Mouse (Mus musculus) embryonic facial prominence, embryonic 13.5 days (tissue): ENCODE results near the gene G530012D18Rik. TPM values are rescaled to one million over a fixed set of nuclear protein-coding genes. Genes with fewer than 3 reads are reported as not detected.
"Not testable (repeated sequence)": the region's sequence is repeated elsewhere in the genome, so short reads cannot be mapped to it uniquely, and the experiment has no call there.

Experiments used
- ATAC-seq: fragments of 200-750 bp; cut with Nextera tagmentation; 2 replicates; pipeline ENCODE4 v1.8.0; 2017; ENCODE audit warnings: low read depth; ENCODE audit not compliant: insufficient number of reproducible peaks, insufficient read depth, low FRiP score, low TSS enrichment
- H3K27ac ChIP-seq: fragments of 300-500 bp; sonication (generic); 2 replicates; pipeline ENCODE4 v1.5.1; 2015; ENCODE audit warnings: moderate library complexity, mild to moderate bottlenecking, inconsistent platforms
- H3K27me3 ChIP-seq: fragments of 300-500 bp; sonication (generic); 2 replicates; pipeline ENCODE4 v1.6.1; 2015; ENCODE audit warnings: mild to moderate bottlenecking, inconsistent platforms
- H3K36me3 ChIP-seq: fragments of 300-500 bp; sonication (generic); 2 replicates; pipeline ENCODE4 v1.6.1; 2015; ENCODE audit warnings: mild to moderate bottlenecking, inconsistent platforms
- H3K4me1 ChIP-seq: fragments of 300-500 bp; sonication (generic); 2 replicates; pipeline ENCODE4 v1.6.1; 2015; ENCODE audit warnings: inconsistent platforms
- H3K4me2 ChIP-seq: fragments of 300-500 bp; sonication (generic); 2 replicates; pipeline ENCODE4 v1.6.1; 2015; ENCODE audit warnings: moderate library complexity, mild to moderate bottlenecking, inconsistent platforms
- H3K4me3 ChIP-seq: fragments of 300-500 bp; sonication (generic); 2 replicates; pipeline ENCODE4 v1.5.1; 2015; ENCODE audit warnings: mild to moderate bottlenecking, inconsistent platforms
- H3K9ac ChIP-seq: fragments of 300-500 bp; sonication (generic); 2 replicates; pipeline ENCODE4 v1.6.1; 2015; ENCODE audit warnings: mild to moderate bottlenecking, inconsistent platforms
- H3K9me3 ChIP-seq: fragments of 300-500 bp; sonication (generic); 2 replicates; pipeline ENCODE4 v1.6.1; 2016; ENCODE audit warnings: inconsistent platforms
- WGBS: fragments of 180-500 bp; shearing (Covaris S2); methylation state at CpG from one replicate; pipeline ENCODE4 v1.1.7; 2015; ENCODE audit warnings: mixed read lengths; 5-methylcytosine and 5-hydroxymethylcytosine counted together
- polyA plus RNA-seq: library from polyadenylated mRNA; unstranded; fragments of >200 nt; fragmentation: Nextera tagmentation; extraction: Ambion mirVana; gene quantifications from 2 replicates; pipeline ENCODE4 v1.2.1, GENCODE M21; 2015

Gene G530012D18Rik
- polyA plus RNA-seq, 1 experiment from 2014 or later = not detected

- H3K27me3 ChIP-seq, ATAC-seq, H3K9me3 ChIP-seq, H3K4me3 ChIP-seq, H3K4me1 ChIP-seq, H3K9ac ChIP-seq, H3K36me3 ChIP-seq, H3K4me2 ChIP-seq, H3K27ac ChIP-seq: not testable (repeated sequence)
- 67% methylated on average over 1 of the region's 1 CpGs for WGBS
Observed at GRCm38 (mm10) chr1:85618689-85619088, 43.2 kb downstream of the G530012D18Rik start.

Other genes with a start within 250 kb of the G530012D18Rik start
- gene Sp110, start 23.1 kb downstream of the G530012D18Rik start, polyA plus RNA-seq = 1.1 and 1.2 TPM in 2 replicates
- 1.2 and 1.3 TPM in 2 replicates for gene Sp140, start 24.7 kb downstream of the G530012D18Rik start, polyA plus RNA-seq
- 1.0 and 1.2 TPM in 2 replicates for gene Sp100, start 74.3 kb downstream of the G530012D18Rik start, polyA plus RNA-seq
- 1.8 and 2.2 TPM in 2 replicates for gene A630001G21Rik, start 203.0 kb downstream of the G530012D18Rik start, polyA plus RNA-seq
- 29.2 and 31.7 TPM in 2 replicates for gene Cab39, start 217.8 kb downstream of the G530012D18Rik start, polyA plus RNA-seq